Mouse (Mus musculus) T-cell, adult 2 months (primary cell): Measurements from ENCODE around the gene Rnf114.

Experiments
- DNase-seq: peaks from one replicate; pipeline ENCODE4 v3.0.0; 2022; ENCODE audit warnings: low spot score

Gene Rnf114

GRCm38 (mm10) chr2:167540477-167541110 lies 48.1 kb downstream of the Rnf114 start:
- DNase-seq = no peak

- no peak for DNase-seq
Measured at GRCm38 (mm10) chr2:167541324-167541723, 48.9 kb downstream of the Rnf114 start.

- DNase-seq = no peak
Measured at GRCm38 (mm10) chr2:167541761-167542160, 49.3 kb downstream of the Rnf114 start.

GRCm38 (mm10) chr2:167542361-167542760 lies 49.9 kb downstream of the Rnf114 start:
- DNase-seq = no peak

DNA sequence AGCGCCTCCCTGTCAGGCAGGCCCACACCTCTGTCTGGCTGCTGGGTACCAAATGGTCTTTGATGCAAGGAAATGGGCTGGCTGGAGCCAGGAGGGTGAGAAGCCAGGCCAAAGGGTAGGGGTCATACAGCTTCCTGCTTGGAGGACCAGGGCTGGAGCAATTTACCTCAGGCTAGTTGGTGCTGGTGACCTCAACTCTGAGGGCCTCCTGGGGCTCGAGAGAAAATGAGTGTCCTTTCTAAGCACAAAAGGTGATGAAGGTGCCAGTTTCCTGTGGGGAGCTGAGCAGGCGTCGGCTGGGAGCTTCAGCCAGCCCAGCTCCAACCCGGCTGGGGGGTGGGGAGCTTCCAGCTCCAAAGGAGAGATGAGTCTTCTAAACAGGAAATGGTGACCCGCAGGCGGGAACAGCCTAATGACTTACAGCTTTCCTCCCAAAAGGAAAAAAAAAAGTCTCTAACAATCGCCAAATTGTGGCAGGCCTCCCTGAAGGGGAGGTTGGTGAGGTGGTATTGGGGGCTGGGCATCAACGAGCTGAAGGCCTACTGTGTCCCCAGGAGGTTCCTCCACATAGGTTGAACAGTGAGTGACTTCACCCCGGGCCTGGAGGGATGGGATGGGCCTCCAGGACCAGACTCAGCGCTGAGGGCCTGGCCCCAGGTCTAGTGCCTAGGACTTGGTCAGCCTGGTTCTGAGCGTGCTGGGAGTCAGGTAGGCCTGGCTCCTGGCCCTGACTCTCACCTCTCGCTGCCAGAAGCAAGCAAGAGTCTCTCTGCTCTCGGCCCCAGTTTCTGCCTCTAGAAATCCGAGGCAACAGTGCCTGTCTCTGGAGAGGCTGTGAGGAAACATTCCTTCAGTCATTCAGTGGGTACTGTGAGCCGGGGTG lies 50.9 kb downstream of the Rnf114 start:
- DNase-seq = no peak

- no peak for DNase-seq
Measured at GRCm38 (mm10) chr2:167544004-167544356, 51.5 kb downstream of the Rnf114 start.

GRCm38 (mm10) chr2:167544456-167544855 lies 52.0 kb downstream of the Rnf114 start:
- DNase-seq = no peak

- DNase-seq = no peak
Measured at GRCm38 (mm10) chr2:167546447-167547195, 54.2 kb downstream of the Rnf114 start.

GRCm38 (mm10) chr2:167547444-167547843 lies 55.0 kb downstream of the Rnf114 start:
- no peak for DNase-seq

- no peak for DNase-seq
Measured at GRCm38 (mm10) chr2:167548961-167549360, 56.5 kb downstream of the Rnf114 start.

DNA sequence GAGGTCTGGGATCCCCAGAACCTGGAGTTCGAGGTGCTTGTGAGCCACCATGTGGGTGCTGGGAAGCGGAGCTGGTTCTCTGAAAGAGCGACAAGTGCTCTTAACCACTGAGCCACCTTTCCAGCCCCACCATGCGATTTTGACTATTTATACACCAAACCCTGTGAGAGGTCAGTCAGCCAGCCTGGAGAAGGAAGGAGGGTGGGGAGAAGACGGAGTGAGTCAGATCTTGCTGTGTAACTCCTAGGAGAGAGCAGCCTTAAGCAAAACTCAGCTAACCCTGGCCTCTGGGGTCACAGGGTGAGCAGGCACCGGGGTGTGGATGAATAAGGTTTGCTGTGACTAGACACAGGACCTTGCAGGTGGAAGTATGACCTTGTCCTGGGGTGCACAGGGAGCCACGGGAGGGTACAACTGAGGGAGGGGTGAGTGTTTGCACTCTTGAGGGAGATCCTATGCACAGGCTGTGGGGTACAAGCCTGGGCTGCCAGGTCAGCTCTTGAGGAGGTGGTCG lies 58.0 kb downstream of the Rnf114 start:
- no peak for DNase-seq

DNA sequence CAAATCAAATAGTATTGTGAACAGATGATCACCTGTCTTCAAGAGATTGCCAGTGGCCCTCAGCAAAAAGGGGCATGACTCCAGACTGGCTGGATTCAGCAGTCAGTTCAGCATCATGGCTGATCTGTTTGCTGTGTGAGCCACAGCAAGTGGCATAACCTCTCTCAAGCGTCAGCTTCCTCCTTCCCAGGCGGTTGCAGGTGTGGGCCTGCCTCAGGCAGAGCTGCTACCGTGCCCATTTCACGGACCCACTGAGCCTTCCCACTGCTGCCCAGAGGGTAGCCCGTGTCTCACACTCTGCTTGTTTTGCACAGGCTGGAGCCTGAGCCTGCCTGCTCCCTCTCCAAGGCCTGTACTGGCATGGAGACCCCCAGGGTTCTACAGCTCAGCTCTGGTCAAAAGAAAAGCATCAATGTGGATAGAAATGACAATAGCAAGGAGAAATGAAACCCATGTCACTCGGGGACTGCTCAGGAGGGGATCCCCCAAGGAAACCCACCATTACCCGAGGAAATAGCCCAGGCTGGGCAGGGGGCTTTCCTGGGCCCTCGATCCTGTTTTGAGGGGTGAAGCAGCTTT lies 59.0 kb downstream of the Rnf114 start:
- no peak for DNase-seq

GRCm38 (mm10) chr2:167552292-167552691 lies 59.8 kb downstream of the Rnf114 start:
- DNase-seq = no peak

DNA sequence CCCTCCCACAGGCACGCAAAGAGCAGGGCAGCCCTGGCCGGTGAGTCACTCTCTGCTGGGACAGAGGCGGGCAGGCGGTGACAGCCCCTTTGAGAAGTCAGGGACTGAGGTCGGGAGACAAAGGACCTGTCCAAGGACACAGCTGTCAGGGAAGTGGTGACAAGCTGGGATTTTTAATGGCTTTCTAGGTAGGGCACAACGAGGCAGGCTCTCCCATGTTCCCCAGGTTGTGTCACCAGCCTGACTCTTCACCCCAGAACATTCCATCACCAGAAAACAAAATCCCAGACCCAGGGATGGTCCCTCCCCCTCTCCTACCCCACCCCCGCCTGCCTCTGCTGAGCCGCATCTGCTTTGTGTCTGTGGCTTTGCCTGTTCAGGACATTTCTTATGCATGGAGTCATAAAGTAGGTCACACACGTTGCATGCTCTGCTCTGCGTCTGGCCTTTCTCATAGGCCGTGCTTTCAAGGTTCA lies 60.5 kb downstream of the Rnf114 start:
- no peak for DNase-seq

- DNase-seq = peak; percentile 15
Measured at GRCm38 (mm10) chr2:167555766-167556165, 63.3 kb downstream of the Rnf114 start.

DNA sequence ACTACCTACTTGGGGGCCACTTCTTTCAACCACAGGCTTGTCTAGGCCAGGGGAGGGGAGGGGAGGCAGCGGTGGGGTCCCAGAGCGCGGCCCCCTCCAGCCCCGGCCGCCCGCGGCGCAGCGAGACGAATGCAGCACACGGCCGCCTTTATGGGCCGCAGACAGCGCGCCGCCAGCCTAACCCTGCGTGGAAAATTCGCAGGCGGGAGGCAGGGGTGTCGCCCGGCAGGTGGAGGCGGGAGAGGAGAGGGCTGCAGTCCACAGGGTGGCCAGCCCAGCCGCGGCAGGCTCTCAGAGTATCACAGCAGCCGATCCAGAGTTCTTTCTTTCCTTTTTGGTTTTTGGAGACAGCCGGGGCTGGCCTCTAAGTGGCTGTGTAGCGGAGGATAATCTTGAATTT lies 67.0 kb downstream of the Rnf114 start:
- DNase-seq = no peak

- no peak for DNase-seq
Measured at GRCm38 (mm10) chr2:167562101-167562500, 69.7 kb downstream of the Rnf114 start.

- no peak for DNase-seq
Measured at GRCm38 (mm10) chr2:167563035-167563434, 70.6 kb downstream of the Rnf114 start.

DNA sequence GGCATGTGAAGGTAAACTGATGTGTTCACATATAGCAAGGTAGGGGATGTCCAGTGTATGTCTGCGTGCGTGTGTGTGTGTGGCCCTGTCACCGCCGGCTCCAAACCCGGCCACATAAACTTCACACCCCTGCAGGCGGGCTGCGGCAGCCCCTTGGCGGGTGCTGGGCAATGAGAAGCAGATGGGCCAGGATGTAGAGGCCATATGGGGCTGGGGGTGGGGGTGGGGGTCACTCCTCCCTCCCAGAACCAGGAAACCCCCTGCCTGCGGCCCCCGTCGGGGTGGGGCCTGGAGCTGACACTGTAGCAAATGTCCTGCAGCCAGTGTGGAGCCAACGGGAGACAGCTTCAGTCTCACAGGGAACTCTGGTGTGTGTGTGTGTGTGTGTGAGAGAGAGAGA lies 71.3 kb downstream of the Rnf114 start:
- no peak for DNase-seq

GRCm38 (mm10) chr2:167564551-167565311 lies 72.3 kb downstream of the Rnf114 start:
- no peak for DNase-seq

- DNase-seq = no peak
Measured at GRCm38 (mm10) chr2:167565312-167565656, 72.8 kb downstream of the Rnf114 start.
